Mouse (Mus musculus): Measurements from ENCODE around the gene Olfr68. TPM values are rescaled to one million over a fixed set of nuclear protein-coding genes. Genes with fewer than 3 reads are reported as not detected.
"Not testable (repeated sequence)": the region's sequence is repeated elsewhere in the genome, so short reads cannot be mapped to it uniquely, and the experiment has no call there.

Olfr68 gene
- polyA plus RNA-seq, 2 experiments, result 0.02 TPM; not detected in 1

GRCm38 (mm10) chr7:103771494-103771893 lies 8.0 kb downstream of the Olfr68 start, which contains the start of gene Olfr69:
Gene Olfr69, minus strand, starts transcription at chr7:103771594.
- Histone ChIP-seq H3K27me3 (ENCODE audit: control insufficient read depth, insufficient read depth, low read length) (no peaks in the 10 kb centered on the region), H3K9ac (replicated peaks) (no peak within 1 kb of the TSS), H3K4me2 (ENCODE audit: low read depth) (no peak within 1 kb of the TSS), H3K27ac (no peak within 1 kb of the TSS), H3K36me3 (replicated peaks; ENCODE audit: control insufficient read depth, insufficient read depth, low read depth) (no peaks in the 10 kb centered on the region), H3K9me3 (ENCODE audit: control insufficient read depth, low read length) (no peaks in the 10 kb centered on the region), H3K4me1 (replicated peaks; ENCODE audit: control insufficient read depth in 2 of 2, insufficient read depth in 2 of 2, low read length in 1 of 2) (no peaks in the 10 kb centered on the region; a peak in 1 of 4 replicates), H3K4me3 (ENCODE audit: insufficient read depth in 1 of 2, low read depth in 2 of 2, low read length in 2 of 2) (no peak within 1 kb of the TSS)
- no peak for TF ChIP-seq EP300 (IDR thresholded peaks at IDR 0.05; ENCODE audit: low read depth)
- TF ChIP-seq CTCF (IDR thresholded peaks at IDR 0.05; ENCODE audit: low read depth), result no peak
- no peak for ATAC-seq (ENCODE audit: insufficient read depth)
- WGBS (ENCODE audit: insufficient replicate concordance), result 64% methylated on average over 2 of the region's 2 CpGs
- DNase-seq (ENCODE audit: low read depth in 3 of 3, low spot score in 3 of 3), result no peak

GRCm38 (mm10) chr7:103767687-103768086 lies 11.8 kb downstream of the Olfr68 start:
- DNase-seq (ENCODE audit: low read depth in 3 of 3, low spot score in 3 of 3) (peak in 1 of 3 experiments; percentile 7), ATAC-seq (ENCODE audit: insufficient read depth) (peak; percentile 82)
- H3K9ac ChIP-seq (replicated peaks); H3K4me3 ChIP-seq (ENCODE audit: insufficient read depth in 1 of 2, low read depth in 2 of 2, low read length in 2 of 2); H3K4me1 ChIP-seq (replicated peaks; ENCODE audit: control insufficient read depth in 2 of 2, insufficient read depth in 2 of 2, low read length in 1 of 2); H3K4me2 ChIP-seq (ENCODE audit: low read depth); H3K36me3 ChIP-seq (replicated peaks; ENCODE audit: control insufficient read depth, insufficient read depth, low read depth); H3K27ac ChIP-seq; H3K27me3 ChIP-seq (ENCODE audit: control insufficient read depth, insufficient read depth, low read length); H3K9me3 ChIP-seq (ENCODE audit: control insufficient read depth, low read length): not testable (repeated sequence)
- WGBS (ENCODE audit: insufficient replicate concordance), result 23% methylated on average over 6 of the region's 6 CpGs
- TF ChIP-seq EP300 (IDR thresholded peaks at IDR 0.05; ENCODE audit: low read depth), result peak; percentile 37; the same call in 1 of the 2 replicates

- H3K9ac ChIP-seq (replicated peaks), result not testable (repeated sequence)
Observed at GRCm38 (mm10) chr7:103762212-103762611, 17.3 kb downstream of the Olfr68 start.

GRCm38 (mm10) chr7:103757233-103757632 lies 22.3 kb downstream of the Olfr68 start, which contains the start of gene Olfr630:
Gene Olfr630, minus strand, starts transcription at chr7:103757333.
- no peak for DNase-seq (ENCODE audit: low read depth in 3 of 3, low spot score in 3 of 3)
- Histone ChIP-seq H3K4me2 (ENCODE audit: low read depth) (no peak within 1 kb of the TSS), H3K4me1 (replicated peaks; ENCODE audit: control insufficient read depth in 2 of 2, insufficient read depth in 2 of 2, low read length in 1 of 2) (no peaks in the 10 kb centered on the region), H3K36me3 (replicated peaks; ENCODE audit: control insufficient read depth, insufficient read depth, low read depth) (no peaks in the 10 kb centered on the region), H3K27me3 (ENCODE audit: control insufficient read depth, insufficient read depth, low read length) (no peaks in the 10 kb centered on the region), H3K4me3 (ENCODE audit: insufficient read depth in 1 of 2, low read depth in 2 of 2, low read length in 2 of 2) (no peak within 1 kb of the TSS), H3K9me3 (ENCODE audit: control insufficient read depth, low read length) (no peaks in the 10 kb centered on the region), H3K27ac (no peak within 1 kb of the TSS), H3K9ac (replicated peaks) (no peak within 1 kb of the TSS)
- 30% methylated on average over 2 of the region's 2 CpGs for WGBS (ENCODE audit: insufficient replicate concordance)
- TF ChIP-seq CTCF (IDR thresholded peaks at IDR 0.05; ENCODE audit: low read depth) (no peak), EP300 (IDR thresholded peaks at IDR 0.05; ENCODE audit: low read depth) (no peak)
- ATAC-seq (ENCODE audit: insufficient read depth), result no peak

More at GRCm38 (mm10) chr7:103762212-103762611, 17.3 kb downstream of the Olfr68 start:
- ATAC-seq (ENCODE audit: insufficient read depth); H3K36me3 ChIP-seq (replicated peaks; ENCODE audit: control insufficient read depth, insufficient read depth, low read depth); H3K27me3 ChIP-seq (ENCODE audit: control insufficient read depth, insufficient read depth, low read length); H3K4me2 ChIP-seq (ENCODE audit: low read depth); DNase-seq (ENCODE audit: low read depth in 3 of 3, low spot score in 3 of 3); H3K9me3 ChIP-seq (ENCODE audit: control insufficient read depth, low read length); H3K27ac ChIP-seq; H3K4me1 ChIP-seq (replicated peaks; ENCODE audit: control insufficient read depth in 2 of 2, insufficient read depth in 2 of 2, low read length in 1 of 2); H3K4me3 ChIP-seq (ENCODE audit: insufficient read depth in 1 of 2, low read depth in 2 of 2, low read length in 2 of 2): not testable (repeated sequence)
- WGBS (ENCODE audit: insufficient replicate concordance), result 38% methylated on average over 6 of the region's 6 CpGs

GRCm38 (mm10) chr7:103744843-103745242 lies 34.7 kb downstream of the Olfr68 start, which contains the start of gene Olfr629:
Gene Olfr629, minus strand, starts transcription at chr7:103744943.
- TF ChIP-seq CTCF (IDR thresholded peaks at IDR 0.05; ENCODE audit: low read depth) (no peak), EP300 (IDR thresholded peaks at IDR 0.05; ENCODE audit: low read depth) (no peak)
- Histone ChIP-seq H3K4me3 (ENCODE audit: insufficient read depth in 1 of 2, low read depth in 2 of 2, low read length in 2 of 2) (no peak within 1 kb of the TSS), H3K36me3 (replicated peaks; ENCODE audit: control insufficient read depth, insufficient read depth, low read depth) (no peaks in the 10 kb centered on the region), H3K9me3 (ENCODE audit: control insufficient read depth, low read length) (no peaks in the 10 kb centered on the region), H3K27ac (no peak within 1 kb of the TSS), H3K9ac (replicated peaks) (no peak within 1 kb of the TSS), H3K27me3 (ENCODE audit: control insufficient read depth, insufficient read depth, low read length) (no peaks in the 10 kb centered on the region), H3K4me2 (ENCODE audit: low read depth) (no peak within 1 kb of the TSS), H3K4me1 (replicated peaks; ENCODE audit: control insufficient read depth in 2 of 2, insufficient read depth in 2 of 2, low read length in 1 of 2) (no peaks in the 10 kb centered on the region)
- DNase-seq (ENCODE audit: low read depth in 3 of 3, low spot score in 3 of 3) (no peak), ATAC-seq (ENCODE audit: insufficient read depth) (no peak)
- WGBS (ENCODE audit: insufficient replicate concordance), result 54% methylated on average over 2 of the region's 2 CpGs
